Mouse (Mus musculus) heart, postnatal 0 days (tissue): ENCODE data around the gene Med21. TPM values are rescaled to one million over a fixed set of nuclear protein-coding genes. Genes with fewer than 3 reads are reported as not detected.
A peak's percentile ranks its signal among the peaks of the same experiment; 100 is the strongest.

Experiments
- ATAC-seq: fragments of 200-750 bp; cut with Nextera tagmentation; 2 replicates; pipeline ENCODE4 v1.8.0; 2017; ENCODE audit warnings: low read depth, moderate number of reproducible peaks, moderate library complexity; ENCODE audit not compliant: insufficient read depth
- DNase-seq: peaks from one replicate; pipeline ENCODE4 v3.0.0-alpha.2; 2016; ENCODE audit warnings: low spot score
- H3K27ac ChIP-seq: fragments of 300-500 bp; sonication (generic); 2 replicates; pipeline ENCODE4 v1.5.1; 2014; ENCODE audit warnings: low read depth, mild to moderate bottlenecking
- H3K27me3 ChIP-seq: fragments of 300-500 bp; sonication (generic); 2 replicates; pipeline ENCODE4 v1.6.1; 2014; ENCODE audit warnings: low read length, mixed read lengths; ENCODE audit not compliant: control insufficient read depth, insufficient read depth
- H3K36me3 ChIP-seq: fragments of 300-500 bp; sonication (generic); replicated peaks from 2 replicates; pipeline ENCODE4 v1.6.1; 2014; ENCODE audit warnings: low read length, mixed read lengths; ENCODE audit not compliant: control insufficient read depth, insufficient read depth
- H3K4me1 ChIP-seq: fragments of 300-500 bp; sonication (generic); 2 replicates; pipeline ENCODE4 v1.6.1; 2014; ENCODE audit warnings: antibody characterized with exemption; ENCODE audit not compliant: control insufficient read depth, insufficient read depth
- H3K4me2 ChIP-seq: fragments of 300-500 bp; sonication (generic); 2 replicates; pipeline ENCODE4 v1.6.1; 2014; ENCODE audit warnings: low read depth, mild to moderate bottlenecking, low read length, moderate library complexity
- H3K4me3 ChIP-seq: fragments of 300-500 bp; sonication (generic); 2 replicates; pipeline ENCODE4 v1.5.1; 2014; ENCODE audit warnings: low read depth, low read length
- H3K9ac ChIP-seq: fragments of 300-500 bp; sonication (generic); replicated peaks from 2 replicates; pipeline ENCODE4 v1.6.1; 2014; ENCODE audit warnings: low read depth, low read length, mixed read lengths
- H3K9me3 ChIP-seq: fragments of 300-500 bp; sonication (generic); replicated peaks from 2 replicates; pipeline ENCODE4 v1.6.1; 2016; ENCODE audit warnings: low read length; ENCODE audit not compliant: control insufficient read depth
- CTCF ChIP-seq: IDR thresholded peaks from 2 replicates; pipeline ENCODE4 v1.5.1; 2016; ENCODE audit warnings: antibody characterized with exemption, control low read depth, low read depth
- EP300 ChIP-seq: IDR thresholded peaks from 2 replicates; pipeline ENCODE4 v1.6.1; 2016; ENCODE audit warnings: antibody characterized with exemption, low read depth
- WGBS: fragments of 180-500 bp; shearing (Covaris S2); extraction: QIAGEN DNeasy Blood & Tissue Kit; methylation state at CpG from one replicate; pipeline ENCODE4 v1.1.7; 2014; 5-methylcytosine and 5-hydroxymethylcytosine counted together
- polyA plus RNA-seq: library from polyadenylated mRNA; unstranded; fragments of >200 nt; fragmentation: Nextera tagmentation; extraction: Ambion mirVana; gene quantifications from 2 replicates; pipeline ENCODE4 v1.2.1, GENCODE M21; 2015
- total RNA-seq: library from RNA; depleted of rRNA; stranded (reverse); fragments of >200 nt; gene quantifications from 2 replicates; pipeline ENCODE4 v1.2.3, GENCODE M21; 2014; ENCODE audit warnings: low replicate concordance

Med21 gene
- total and polyA plus RNA-seq, 2 experiments from 2014 or later: 85.9 to 139 TPM

GRCm38 (mm10) chr6:146633629-146634014 lies 8.7 kb upstream of the Med21 start:
- peak overlapping the region; percentile 93 for H3K9ac ChIP-seq
- 9% methylated on average over 14 of the region's 14 CpGs for WGBS
- peaks cover 16% of the 10 kb centered on the region; the same call in 1 of the 2 replicates for H3K4me1 ChIP-seq
- ATAC-seq (peak; percentile 13; the same call in 1 of the 2 replicates), DNase-seq (no peak)
- H3K4me2 ChIP-seq: peak overlapping the region; percentile 91
- peak overlapping the region; percentile 93 for H3K4me3 ChIP-seq
- no peaks in the 10 kb centered on the region for H3K36me3 ChIP-seq
- no peaks in the 10 kb centered on the region for H3K27me3 ChIP-seq
- TF ChIP-seq EP300 (no peak), CTCF (no peak)
- H3K9me3 ChIP-seq: no peaks in the 10 kb centered on the region
- peak overlapping the region; percentile 92 for H3K27ac ChIP-seq

GRCm38 (mm10) chr6:146634015-146634722 lies 8.2 kb upstream of the Med21 start:
- Histone ChIP-seq H3K4me1 (peaks cover 16% of the 10 kb centered on the region; the same call in 1 of the 2 replicates), H3K9ac (peak overlapping the region; percentile 93), H3K36me3 (no peaks in the 10 kb centered on the region), H3K9me3 (no peaks in the 10 kb centered on the region), H3K4me3 (peak overlapping the region; percentile 93), H3K27ac (peak overlapping the region; percentile 92), H3K27me3 (no peaks in the 10 kb centered on the region), H3K4me2 (peak overlapping the region; percentile 91)
- TF ChIP-seq CTCF (peak; percentile 21), EP300 (no peak; the same call in 1 of the 2 replicates)
- peak; percentile 82 for DNase-seq
- under 1% methylated on average over 63 of the region's 82 CpGs for WGBS
- peak; percentile 89 for ATAC-seq

- Histone ChIP-seq H3K9me3 (no peaks in the 10 kb centered on the region), H3K36me3 (no peaks in the 10 kb centered on the region), H3K9ac (peak overlapping the region; percentile 93; the same call in 1 of the 2 replicates), H3K4me3 (peak overlapping the region; percentile 93), H3K27ac (peak overlapping the region; percentile 92; the same call in 1 of the 2 replicates), H3K27me3 (no peaks in the 10 kb centered on the region), H3K4me2 (peak overlapping the region; percentile 91), H3K4me1 (peaks cover 16% of the 10 kb centered on the region; the same call in 1 of the 2 replicates)
- no peak for TF ChIP-seq CTCF
- TF ChIP-seq EP300: no peak
- ATAC-seq (no peak), DNase-seq (no peak)
- 48% methylated on average over 4 of the region's 4 CpGs for WGBS
Measured at GRCm38 (mm10) chr6:146634759-146635606, 7.4 kb upstream of the Med21 start.

GRCm38 (mm10) chr6:146636482-146636881 lies 5.9 kb upstream of the Med21 start:
- Histone ChIP-seq H3K27ac (no peak overlapping the region), H3K9ac (no peak overlapping the region), H3K4me2 (no peak overlapping the region), H3K36me3 (no peaks in the 10 kb centered on the region), H3K9me3 (no peaks in the 10 kb centered on the region), H3K27me3 (no peaks in the 10 kb centered on the region), H3K4me1 (peaks cover 16% of the 10 kb centered on the region; the same call in 1 of the 2 replicates), H3K4me3 (no peak overlapping the region)
- no peak for TF ChIP-seq EP300
- no peak for TF ChIP-seq CTCF
- ATAC-seq: no peak
- DNase-seq: no peak
- 76% methylated on average over 5 of the region's 5 CpGs for WGBS

- 81% methylated on average over 7 of the region's 7 CpGs for WGBS
- no peak overlapping the region for H3K9ac ChIP-seq
- no peaks in the 10 kb centered on the region for H3K36me3 ChIP-seq
- ATAC-seq (no peak), DNase-seq (no peak)
- H3K4me1 ChIP-seq: peaks cover 10% of the 10 kb centered on the region
- no peak overlapping the region for H3K27ac ChIP-seq
- H3K9me3 ChIP-seq: no peaks in the 10 kb centered on the region
- no peak overlapping the region for H3K4me2 ChIP-seq
- H3K4me3 ChIP-seq: no peak overlapping the region
- no peaks in the 10 kb centered on the region for H3K27me3 ChIP-seq
- TF ChIP-seq EP300 (no peak), CTCF (no peak)
Measured at GRCm38 (mm10) chr6:146640068-146640965, 2.0 kb upstream of the Med21 start.
